12 mouse cellular contexts compared by ENCODE assay signal in the genomic region with DNA sequence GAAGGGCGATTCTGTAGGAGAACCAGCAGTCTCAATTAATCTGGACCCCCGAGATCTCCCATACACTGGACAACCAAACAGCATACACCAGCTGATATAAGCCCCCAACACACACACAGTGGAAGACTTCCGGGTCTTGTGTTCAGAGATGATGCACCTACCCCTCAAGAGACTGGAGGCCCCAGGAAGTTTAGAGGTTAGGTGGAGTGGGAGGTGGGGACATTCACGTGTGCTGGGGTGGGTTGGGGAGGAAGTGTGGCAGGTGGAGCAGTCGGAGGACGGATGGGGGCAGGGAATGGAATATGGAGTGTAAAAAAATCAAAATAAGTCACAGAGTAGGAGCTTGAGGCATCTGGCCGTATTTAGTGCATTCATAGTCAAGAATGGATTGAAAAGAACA. TPM values are rescaled to one million over a fixed set of nuclear protein-coding genes. Genes with fewer than 3 reads are reported as not detected.
A peak's percentile ranks its signal among the peaks of the same experiment; 100 is the strongest.
DNase-seq lines count a peak whose midpoint lies in the region.
"Had no signal": no experiment of that assay in that cellular context is flagged by ENCODE, and none has a peak within 500 bp of the region (broad histone marks: within the 10 kb centered on the region; RNA-seq: fewer than 3 reads in every experiment).

No protein-coding gene starts in this region.

- DNase-seq in CD4-positive, CD25-positive, alpha-beta regulatory T cell, adult 2 months (ENCODE audit: low read depth, low spot score) = peak; percentile 34
- DNase-seq in induced T-regulatory cell, adult 2 months (ENCODE audit: low read depth) = peak; percentile 21
- peak; percentile 68 for DNase-seq in thymus, postnatal 0 days (ENCODE audit: low spot score)
- peak; percentile 29 to 63 for DNase-seq in thymus, postnatal 36 days
- no peak for DNase-seq in right cerebral cortex, postnatal 25 days
- DNase-seq in urinary bladder, postnatal 4 days (ENCODE audit: low spot score in 2 of 2) = no peak
- DNase-seq in urinary bladder, postnatal 10 days (ENCODE audit: low spot score) = no peak
- DNase-seq: adrenal gland, postnatal 36 days; cerebellum, adult 2 months; cerebellum, postnatal 10 days; forebrain, postnatal 0 days; gastrocnemius, postnatal 14 days had no signal

RNA-seq across cellular contexts. Expression of gene Tnik, which starts 7.3 kb away (rescaled TPM):
- polyA plus RNA-seq in thymus, postnatal 0 days (2015; fragmentation: Nextera tagmentation; extraction: Ambion mirVana) = 16.7 and 26.1 TPM in 2 replicates

Comparison
In these comparisons a context has a peak if more than half of its experiments do, and no peak if none do; other contexts are left out.
1. DNase-seq: peak in CD4-positive, CD25-positive, alpha-beta regulatory T cell, adult 2 months (single experiment), induced T-regulatory cell, adult 2 months (single experiment), thymus, postnatal 0 days (single experiment) and thymus, postnatal 36 days (2 of 2); none in right cerebral cortex, postnatal 25 days (single experiment), urinary bladder, postnatal 4 days (0 of 2) and urinary bladder, postnatal 10 days (single experiment).